Mouse (Mus musculus) cerebellum, postnatal 36 days (tissue): ENCODE data around the gene Rab31.

Experiments
- DNase-seq, 2 experiments: peaks; one replicate each; pipeline ENCODE4 v3.0.0; 2021 to 2022; ENCODE audit warnings: mixed read lengths in 2 of 2

Rab31 gene

GRCm38 (mm10) chr17:65613463-65614412 lies 158.8 kb downstream of the Rab31 start, which contains the start of gene Vapa:
Vapa (minus strand) TSS chr17:65613555.
- DNase-seq, result peak; percentile 97 to 99

GRCm38 (mm10) chr17:65613142-65613462 lies 159.4 kb downstream of the Rab31 start:
- DNase-seq, result no peak

DNA sequence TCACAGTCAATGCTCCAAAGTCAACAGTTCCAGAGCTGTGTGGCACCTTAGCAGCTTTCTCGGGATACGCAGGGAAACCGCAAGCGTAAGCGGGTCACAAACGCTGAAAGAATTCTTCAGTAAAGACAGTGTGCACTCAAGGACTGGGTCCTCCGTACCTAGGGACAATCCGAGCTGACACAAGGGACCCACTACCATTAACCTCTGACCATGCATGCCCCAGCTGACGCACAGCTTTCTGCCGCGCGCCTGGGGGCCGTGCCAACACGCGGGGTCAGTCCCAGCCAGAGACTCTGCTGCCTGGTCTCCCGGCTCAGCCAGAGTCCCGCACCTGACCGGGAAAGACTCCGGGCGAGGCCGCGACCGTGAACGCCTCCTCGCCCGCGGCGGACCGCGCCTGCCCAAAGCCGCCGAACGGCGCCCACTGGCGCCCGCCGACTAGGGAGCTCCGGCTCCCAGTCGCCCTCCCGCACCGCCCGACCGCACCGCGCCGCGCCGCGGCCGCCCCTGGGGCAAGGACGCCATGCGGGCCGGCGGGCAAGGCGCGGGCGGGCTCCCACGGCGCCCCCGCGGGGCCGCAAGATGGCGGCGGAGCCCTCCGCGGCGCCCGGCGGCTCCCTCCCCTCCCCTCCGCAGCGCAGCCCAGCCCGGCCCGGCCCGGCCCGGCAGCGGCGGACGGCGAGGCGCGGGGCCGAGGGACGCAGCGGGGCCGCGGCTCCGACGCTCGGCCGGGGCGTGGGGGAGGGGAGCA lies 160.0 kb downstream of the Rab31 start:
- peak; percentile 50 to 51 for DNase-seq

DNA sequence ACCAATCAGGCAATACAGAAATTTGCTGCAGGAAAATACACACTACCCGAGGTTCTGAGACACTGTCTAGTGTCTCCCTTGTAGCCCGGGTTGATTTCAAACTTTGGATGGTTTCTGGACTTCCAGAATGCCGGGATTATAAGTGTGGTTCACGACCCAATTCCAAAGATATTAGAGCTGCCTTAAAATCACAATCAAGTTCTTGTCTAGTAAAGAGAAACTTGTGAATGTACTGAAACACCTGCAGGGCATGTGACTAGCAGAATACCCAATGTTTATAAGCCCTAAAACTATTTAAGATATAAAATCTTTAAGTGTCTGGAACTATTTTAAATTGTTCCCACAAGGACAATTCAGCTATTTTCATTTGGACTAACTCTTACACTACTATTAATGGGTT lies 160.8 kb downstream of the Rab31 start:
- no peak for DNase-seq

DNA sequence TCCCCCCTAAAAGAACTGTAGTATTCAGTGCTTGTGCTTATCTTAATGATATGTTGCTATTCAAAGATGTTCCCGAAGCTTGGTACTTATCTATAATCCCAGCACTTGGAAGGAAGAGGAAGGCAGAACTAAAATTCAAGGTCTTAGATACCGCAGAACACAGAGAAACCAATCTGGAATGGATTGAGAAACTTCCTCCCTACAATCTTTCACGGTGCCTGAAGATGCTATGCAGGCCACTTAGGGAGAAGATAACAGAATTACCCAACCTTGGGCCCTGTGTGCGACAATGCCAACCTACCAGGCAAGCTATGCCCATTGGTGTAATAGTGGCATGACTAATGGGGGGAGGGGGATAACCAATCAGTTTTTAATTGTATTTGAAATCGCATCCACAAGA lies 163.8 kb downstream of the Rab31 start:
- DNase-seq, result no peak

DNA sequence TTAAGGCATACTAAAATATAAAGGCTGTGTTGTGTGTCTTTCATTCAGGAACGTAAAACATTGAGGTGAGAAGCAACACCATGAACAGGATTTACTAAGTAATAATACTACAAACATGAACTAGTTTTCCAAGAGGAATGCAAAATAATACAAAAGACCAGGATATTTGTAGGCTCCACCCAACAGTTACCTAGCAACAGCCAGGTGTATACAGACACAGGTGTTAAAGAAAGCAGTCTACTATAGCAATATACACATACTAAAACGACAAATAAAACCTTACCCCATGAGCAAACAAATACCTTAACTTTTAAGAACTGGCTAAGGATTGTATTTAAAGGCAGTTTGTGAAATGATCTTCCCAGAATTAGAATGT lies 164.3 kb downstream of the Rab31 start:
- DNase-seq, result no peak

- DNase-seq, result no peak
Measured at GRCm38 (mm10) chr17:65607574-65608311, 164.8 kb downstream of the Rab31 start.

DNA sequence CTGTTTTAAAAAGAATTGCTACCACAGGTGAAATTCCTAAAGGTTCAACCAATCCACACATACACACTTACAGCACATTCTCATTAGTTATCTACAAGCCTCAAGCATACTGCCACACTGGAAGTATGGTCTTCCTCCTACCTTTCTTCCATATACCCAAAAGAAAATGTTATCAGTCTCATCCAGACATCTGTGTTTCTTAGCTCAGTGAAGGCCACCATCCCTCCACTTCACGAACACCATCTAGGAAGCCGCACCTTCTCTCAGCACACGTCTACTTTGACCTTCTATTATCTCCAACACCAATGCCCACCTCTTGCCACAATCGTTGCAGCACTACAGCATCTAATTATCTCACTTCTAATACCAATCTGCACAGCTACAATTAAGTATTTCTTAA lies 166.5 kb downstream of the Rab31 start:
- no peak for DNase-seq

DNA sequence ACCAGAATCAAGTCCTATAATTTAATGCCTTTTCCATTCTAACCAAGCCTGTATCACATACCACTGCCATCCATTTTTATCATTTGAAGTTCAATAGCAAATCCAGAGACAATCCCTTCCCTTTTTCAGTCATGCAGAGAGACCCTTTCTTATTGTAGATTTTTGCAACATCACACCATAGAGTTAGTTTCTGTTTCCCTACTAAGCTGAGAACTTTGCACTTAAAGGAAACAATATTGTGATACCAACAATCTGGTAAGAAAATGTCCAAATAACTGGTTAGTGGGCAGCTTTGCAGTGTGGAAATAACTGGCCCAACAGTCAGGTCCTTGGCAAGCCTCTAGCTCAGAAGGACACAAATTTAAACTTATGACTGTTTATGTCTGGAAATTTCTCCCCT lies 167.7 kb downstream of the Rab31 start:
- no peak for DNase-seq

- DNase-seq, result no peak
Measured at GRCm38 (mm10) chr17:65604315-65604714, 168.2 kb downstream of the Rab31 start.
